Mouse (Mus musculus) limb, embryonic 10.5 days (tissue): ENCODE results near the gene Ccdc24. TPM values are rescaled to one million over a fixed set of nuclear protein-coding genes. Genes with fewer than 3 reads are reported as not detected.
A peak's percentile ranks its signal among the peaks of the same experiment; 100 is the strongest.

ENCODE experiments used
- DNase-seq: peaks from one replicate; pipeline ENCODE4 v3.0.0-alpha.2; 2017; ENCODE audit warnings: low spot score
- H3K27ac ChIP-seq: fragments of 300-500 bp; sonication (generic); 2 replicates; pipeline ENCODE4 v1.5.1; 2016; ENCODE audit warnings: mild to moderate bottlenecking
- H3K27me3 ChIP-seq: fragments of 300-500 bp; sonication (generic); 2 replicates; pipeline ENCODE4 v1.6.1; 2016; ENCODE audit warnings: low read depth, mild to moderate bottlenecking; ENCODE audit not compliant: poor library complexity, severe bottlenecking
- H3K36me3 ChIP-seq: fragments of 300-500 bp; sonication (generic); 2 replicates; pipeline ENCODE4 v1.6.1; 2016; ENCODE audit warnings: mild to moderate bottlenecking, moderate library complexity
- H3K4me1 ChIP-seq: fragments of 300-500 bp; sonication (generic); 2 replicates; pipeline ENCODE4 v1.6.1; 2016
- H3K4me3 ChIP-seq: fragments of 300-500 bp; sonication (generic); 2 replicates; pipeline ENCODE4 v1.5.1; 2016; ENCODE audit warnings: mild to moderate bottlenecking, moderate library complexity
- H3K9me3 ChIP-seq: fragments of 300-500 bp; sonication (generic); replicated peaks from 2 replicates; pipeline ENCODE4 v1.6.1; 2016; ENCODE audit warnings: mild to moderate bottlenecking
- WGBS: fragments of 180-500 bp; shearing (Covaris S2); methylation state at CpG from one replicate; pipeline ENCODE4 v1.1.7; 2016; 5-methylcytosine and 5-hydroxymethylcytosine counted together
- polyA plus RNA-seq: library from polyadenylated mRNA; unstranded; fragments of >200 nt; fragmentation: Nextera tagmentation; extraction: Ambion mirVana; gene quantifications from 2 replicates; pipeline ENCODE4 v1.2.1, GENCODE M21; 2016

Gene Ccdc24
- polyA plus RNA-seq, 1 experiment from 2014 or later, result 0.96 TPM

DNA sequence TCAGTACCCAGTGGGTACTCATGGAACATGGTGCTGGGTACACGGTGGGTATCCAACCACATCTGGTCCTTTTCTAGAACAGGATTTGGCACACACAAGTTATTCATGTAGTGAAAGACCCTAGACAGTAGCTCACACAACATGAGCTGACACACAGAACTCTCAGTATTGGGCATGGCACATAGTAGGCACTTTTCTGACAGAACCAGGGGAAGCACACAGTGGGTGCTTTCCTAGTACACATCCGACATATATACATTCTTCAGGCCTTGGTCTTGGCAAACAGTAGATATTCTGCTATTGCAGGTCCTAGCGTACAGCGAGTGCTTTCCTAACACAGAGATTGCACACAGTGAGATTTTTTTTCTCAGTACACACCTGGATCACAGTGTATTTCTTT lies 26.1 kb downstream of the Ccdc24 start:
- whole genome bisulfite sequencing, result 96% methylated on average over 4 of the region's 4 CpGs
- DNase-seq, result no peak
- no peaks in the 10 kb centered on the region for H3K9me3 ChIP-seq
- peaks cover 8% of the 10 kb centered on the region for H3K36me3 ChIP-seq
- H3K4me1 ChIP-seq, result peaks cover 23% of the 10 kb centered on the region
- peak overlapping the region; percentile 74; the same call in 1 of the 2 replicates for H3K27ac ChIP-seq
- peaks cover 5% of the 10 kb centered on the region; the same call in 1 of the 2 replicates for H3K27me3 ChIP-seq
- H3K4me3 ChIP-seq, result no peak overlapping the region

DNA sequence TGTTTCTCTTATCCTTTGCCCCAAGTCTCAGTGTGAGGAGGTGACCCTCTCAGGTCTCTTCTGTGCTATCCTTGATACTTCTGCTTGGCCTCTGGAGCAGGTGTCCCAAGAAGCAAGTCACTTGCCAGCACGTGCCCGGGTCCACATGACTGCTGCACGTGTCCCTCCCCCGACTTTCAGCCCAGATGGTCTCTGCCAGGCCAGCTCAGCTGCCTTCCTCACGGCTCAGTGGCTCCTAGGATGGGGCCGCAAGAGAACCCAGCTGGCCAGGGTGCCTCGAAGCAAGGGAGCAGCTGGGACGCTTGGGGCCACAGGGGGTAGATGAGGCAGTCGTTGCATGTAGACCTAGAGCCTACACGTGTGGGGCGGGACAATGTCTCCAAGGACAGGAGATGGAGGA lies 27.0 kb downstream of the Ccdc24 start:
- peaks cover 5% of the 10 kb centered on the region; the same call in 1 of the 2 replicates for H3K27me3 ChIP-seq
- DNase-seq, result no peak
- H3K27ac ChIP-seq, result no peak overlapping the region
- peaks cover 24% of the 10 kb centered on the region for H3K4me1 ChIP-seq
- peaks cover 8% of the 10 kb centered on the region for H3K36me3 ChIP-seq
- H3K9me3 ChIP-seq, result no peaks in the 10 kb centered on the region
- H3K4me3 ChIP-seq, result no peak overlapping the region
- 83% methylated on average over 11 of the region's 11 CpGs for WGBS

DNA sequence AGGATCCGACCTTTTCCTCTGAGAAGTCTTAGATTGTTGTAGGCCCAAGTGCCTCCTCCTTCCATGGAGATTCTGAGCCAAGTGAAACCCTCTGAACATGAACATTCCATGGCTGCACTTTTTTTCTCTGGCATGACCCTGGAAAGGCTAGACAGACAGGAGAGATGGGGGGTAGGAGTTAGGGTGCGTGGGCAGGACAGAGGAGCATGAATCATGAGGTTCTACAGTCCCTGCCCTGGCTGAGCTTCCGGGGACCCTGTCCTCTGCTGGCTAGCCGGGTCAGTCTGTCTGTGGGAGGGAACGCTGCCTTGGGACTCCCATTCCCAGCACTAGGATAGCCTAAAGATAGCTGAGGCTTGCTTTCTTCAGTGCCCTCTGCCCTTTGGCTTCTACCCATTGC lies 27.9 kb downstream of the Ccdc24 start:
- H3K27me3 ChIP-seq, result peaks cover 5% of the 10 kb centered on the region; the same call in 1 of the 2 replicates
- WGBS, result 87% methylated on average over 5 of the region's 5 CpGs
- DNase-seq, result no peak
- H3K9me3 ChIP-seq, result no peaks in the 10 kb centered on the region
- H3K4me1 ChIP-seq, result peaks cover 28% of the 10 kb centered on the region
- H3K36me3 ChIP-seq, result peaks cover 8% of the 10 kb centered on the region
- H3K27ac ChIP-seq, result no peak overlapping the region
- no peak overlapping the region for H3K4me3 ChIP-seq

DNA sequence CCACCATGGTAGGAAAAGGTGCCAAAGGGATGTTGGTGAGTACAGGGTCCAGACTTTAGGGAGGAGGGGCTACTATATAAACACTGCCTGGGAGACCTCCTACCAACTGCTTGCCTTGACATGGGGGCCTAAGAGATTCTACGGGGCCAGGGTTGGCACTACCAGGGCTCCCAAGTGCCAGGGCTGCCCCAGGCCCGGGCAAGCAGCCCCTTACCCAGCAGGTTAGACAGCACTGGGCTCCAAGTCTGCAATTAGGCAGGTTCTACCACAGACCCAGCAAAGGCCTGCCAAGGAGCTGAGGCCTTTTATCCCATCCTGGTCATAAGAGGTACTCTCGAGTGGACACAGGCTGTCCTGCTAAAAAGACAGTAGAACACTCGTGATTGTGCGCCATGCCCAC lies 29.3 kb downstream of the Ccdc24 start:
- WGBS, result 94% methylated on average over 5 of the region's 5 CpGs
- Histone ChIP-seq H3K27me3 (no peaks in the 10 kb centered on the region), H3K36me3 (peaks cover 8% of the 10 kb centered on the region), H3K4me3 (no peak overlapping the region), H3K27ac (no peak overlapping the region), H3K4me1 (peaks cover 18% of the 10 kb centered on the region), H3K9me3 (no peaks in the 10 kb centered on the region)
- DNase-seq, result no peak

DNA sequence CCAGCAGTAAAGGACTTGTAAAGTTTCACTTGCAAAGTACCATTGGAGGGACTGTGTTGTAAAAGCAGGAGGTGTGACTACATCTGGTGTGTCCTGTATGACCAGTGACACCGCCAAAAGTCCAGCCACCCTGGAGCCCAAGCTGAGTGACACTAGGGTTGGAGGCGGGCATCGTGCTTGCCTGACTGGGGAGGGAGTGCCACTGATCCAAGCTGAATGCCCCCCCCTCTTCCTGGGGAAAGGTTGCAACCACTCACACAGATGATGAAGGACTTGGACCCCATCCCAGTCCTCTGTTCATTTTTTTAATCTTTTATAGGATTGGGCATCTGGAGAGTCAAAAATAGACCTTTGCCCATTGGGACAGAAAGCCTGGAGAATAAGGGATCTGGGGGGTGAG lies 30.8 kb downstream of the Ccdc24 start:
- H3K9me3 ChIP-seq, result no peaks in the 10 kb centered on the region
- peaks cover 8% of the 10 kb centered on the region for H3K36me3 ChIP-seq
- no peak for DNase-seq
- H3K27ac ChIP-seq, result no peak overlapping the region
- no peak overlapping the region for H3K4me3 ChIP-seq
- peaks cover 9% of the 10 kb centered on the region for H3K4me1 ChIP-seq
- WGBS, result 58% methylated on average over 3 of the region's 3 CpGs
- no peaks in the 10 kb centered on the region for H3K27me3 ChIP-seq

DNA sequence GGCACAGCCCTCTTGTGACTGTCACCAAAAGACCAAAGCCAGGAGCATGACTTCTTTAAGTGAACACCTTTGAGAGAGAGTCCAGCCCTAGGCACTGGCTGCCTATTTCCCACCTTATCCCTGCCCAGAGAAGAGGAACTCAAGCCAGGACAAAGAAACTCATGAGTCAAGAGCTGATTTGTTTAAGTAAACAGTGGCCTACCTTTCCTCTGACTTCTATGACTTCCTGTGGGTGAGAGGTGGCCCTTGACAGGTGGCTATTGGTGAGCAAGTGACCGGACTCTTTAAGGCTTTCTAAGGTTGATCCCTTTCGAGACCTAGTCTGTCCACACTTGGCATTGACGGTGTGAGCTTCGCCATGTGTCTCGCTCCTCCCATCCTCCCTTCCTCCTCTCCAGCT lies 31.5 kb downstream of the Ccdc24 start:
- H3K27ac ChIP-seq, result no peak overlapping the region
- H3K27me3 ChIP-seq, result no peaks in the 10 kb centered on the region
- peaks cover 8% of the 10 kb centered on the region for H3K36me3 ChIP-seq
- no peaks in the 10 kb centered on the region for H3K9me3 ChIP-seq
- peaks cover 7% of the 10 kb centered on the region; the same call in 1 of the 2 replicates for H3K4me1 ChIP-seq
- no peak for DNase-seq
- WGBS, result 92% methylated on average over 5 of the region's 5 CpGs
- no peak overlapping the region for H3K4me3 ChIP-seq

DNA sequence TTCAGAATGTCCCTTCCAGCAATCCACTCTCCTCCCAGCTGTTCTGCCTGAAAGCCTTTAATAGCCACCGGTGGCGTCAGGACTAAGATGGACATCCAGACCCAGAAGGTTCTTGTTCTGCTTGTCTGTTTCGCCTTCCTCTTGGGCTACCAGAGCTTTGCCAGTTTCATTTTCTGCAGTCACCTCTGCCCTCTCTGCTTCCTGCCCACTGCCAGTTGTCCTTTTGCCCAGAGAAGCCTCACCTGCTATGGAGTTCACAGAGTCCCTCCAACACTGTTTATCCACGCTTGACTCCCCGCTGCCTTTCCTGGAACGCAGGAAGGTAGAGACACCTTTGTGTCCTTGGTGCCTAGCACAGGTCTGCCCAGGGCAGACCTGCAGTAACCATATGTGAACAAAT lies 33.0 kb downstream of the Ccdc24 start:
- Histone ChIP-seq H3K9me3 (no peaks in the 10 kb centered on the region), H3K27ac (no peak overlapping the region), H3K4me1 (peaks cover 18% of the 10 kb centered on the region), H3K4me3 (no peak overlapping the region), H3K27me3 (peaks cover 3% of the 10 kb centered on the region), H3K36me3 (no peaks in the 10 kb centered on the region)
- no peak for DNase-seq
- WGBS, result 82% methylated on average over 6 of the region's 6 CpGs

DNA sequence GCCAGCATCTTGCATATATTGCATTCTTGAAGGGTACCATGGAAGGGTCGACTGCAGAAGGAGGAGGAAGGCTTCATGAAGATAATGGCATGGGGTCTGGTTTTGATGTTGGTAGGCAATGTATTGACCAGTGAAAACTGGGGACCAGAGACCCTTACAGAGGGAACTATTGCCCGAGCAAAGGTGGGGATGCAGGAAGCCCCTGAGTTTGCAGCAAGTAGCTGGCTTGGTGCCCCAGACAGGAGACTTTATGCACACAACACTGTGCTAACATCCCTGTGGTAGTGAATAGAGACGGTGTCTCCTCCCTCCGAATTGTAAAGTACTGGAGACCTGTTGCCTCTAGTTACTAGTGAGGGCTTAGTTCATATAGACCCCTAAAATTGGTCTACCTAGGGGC lies 35.1 kb downstream of the Ccdc24 start:
- WGBS, result 70% methylated on average over 4 of the region's 4 CpGs
- no peak for DNase-seq

DNA sequence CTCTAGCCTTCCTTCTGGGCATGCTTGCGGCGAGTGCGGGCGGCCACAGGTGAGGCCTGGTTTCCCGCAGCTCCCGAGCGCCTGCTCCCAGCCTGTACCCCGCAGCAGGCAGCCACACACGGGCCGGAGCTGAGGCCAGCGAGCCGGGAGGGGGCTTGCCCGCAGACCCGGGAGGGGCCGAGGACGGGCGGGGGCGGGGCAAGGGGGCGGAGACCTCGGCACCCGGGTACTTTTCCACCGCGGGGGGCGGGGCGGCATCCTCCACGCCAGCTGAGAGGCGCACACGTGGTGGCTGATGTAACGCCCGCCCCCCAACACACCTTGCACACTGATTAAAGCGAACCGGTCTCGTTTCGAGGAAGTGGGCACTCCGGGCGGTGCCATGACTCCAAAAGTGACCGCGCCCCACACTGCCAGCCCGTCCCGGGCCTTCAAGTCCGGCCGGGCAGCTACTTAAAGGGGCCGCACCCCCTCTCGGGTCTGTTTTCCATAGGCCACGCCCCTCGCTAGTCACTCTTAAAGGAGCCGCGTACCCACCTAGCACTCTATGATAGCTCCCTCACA lies 36.1 kb downstream of the Ccdc24 start:
- H3K4me1 ChIP-seq, result peaks cover 23% of the 10 kb centered on the region
- peaks cover 13% of the 10 kb centered on the region for H3K27me3 ChIP-seq
- WGBS, result under 1% methylated on average over 48 of the region's 48 CpGs
- no peaks in the 10 kb centered on the region for H3K36me3 ChIP-seq
- H3K9me3 ChIP-seq, result no peaks in the 10 kb centered on the region
- peak overlapping the region; percentile 91 for H3K27ac ChIP-seq
- peak; percentile 95 for DNase-seq
- peak overlapping the region; percentile 83 for H3K4me3 ChIP-seq

More for the DNA sequence above, 35.1 kb downstream of the Ccdc24 start:
- Histone ChIP-seq H3K27me3 (peaks cover 13% of the 10 kb centered on the region), H3K27ac (peak overlapping the region; percentile 91; the same call in 1 of the 2 replicates), H3K4me3 (0 out of 2 replicates have a peak overlapping the region, but pooled peaks have one; percentile 13), H3K9me3 (no peaks in the 10 kb centered on the region), H3K36me3 (no peaks in the 10 kb centered on the region), H3K4me1 (peaks cover 23% of the 10 kb centered on the region)

DNA sequence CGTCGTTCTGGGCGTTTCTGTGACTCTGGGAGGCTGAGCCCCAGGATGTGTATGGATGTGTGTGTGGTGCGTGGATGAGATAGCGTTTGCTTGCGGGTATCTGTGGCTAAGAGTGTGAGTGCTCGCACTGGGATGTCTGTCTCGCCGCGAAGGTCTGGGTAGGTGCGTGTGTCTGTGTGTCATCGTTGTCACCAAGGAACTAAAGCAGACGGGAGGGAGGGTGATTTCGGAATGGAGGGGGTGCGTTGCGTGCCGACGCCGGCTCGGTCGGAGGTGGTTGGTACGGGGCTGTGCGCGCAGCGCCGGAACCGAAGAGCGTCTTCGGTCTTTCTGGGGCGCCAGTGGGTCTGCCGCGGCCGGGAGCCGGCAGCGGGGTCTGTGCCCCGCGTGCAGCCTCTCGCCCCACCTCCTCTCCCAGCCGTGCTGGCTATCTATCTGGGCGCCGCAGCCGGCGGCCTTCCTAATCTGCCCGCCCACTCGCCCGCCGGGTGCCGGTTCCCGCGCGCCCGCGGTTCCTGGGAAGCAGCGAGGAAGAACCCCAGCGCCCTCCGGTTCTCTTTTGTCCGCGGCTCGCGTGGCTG lies 36.7 kb downstream of the Ccdc24 start:
- no peaks in the 10 kb centered on the region for H3K36me3 ChIP-seq
- peak overlapping the region; percentile 83 for H3K4me3 ChIP-seq
- under 1% methylated on average over 56 of the region's 60 CpGs for WGBS
- DNase-seq, result no peak
- H3K4me1 ChIP-seq, result peaks cover 23% of the 10 kb centered on the region
- H3K27ac ChIP-seq, result peak overlapping the region; percentile 91
- no peaks in the 10 kb centered on the region for H3K9me3 ChIP-seq
- peaks cover 16% of the 10 kb centered on the region for H3K27me3 ChIP-seq

DNA sequence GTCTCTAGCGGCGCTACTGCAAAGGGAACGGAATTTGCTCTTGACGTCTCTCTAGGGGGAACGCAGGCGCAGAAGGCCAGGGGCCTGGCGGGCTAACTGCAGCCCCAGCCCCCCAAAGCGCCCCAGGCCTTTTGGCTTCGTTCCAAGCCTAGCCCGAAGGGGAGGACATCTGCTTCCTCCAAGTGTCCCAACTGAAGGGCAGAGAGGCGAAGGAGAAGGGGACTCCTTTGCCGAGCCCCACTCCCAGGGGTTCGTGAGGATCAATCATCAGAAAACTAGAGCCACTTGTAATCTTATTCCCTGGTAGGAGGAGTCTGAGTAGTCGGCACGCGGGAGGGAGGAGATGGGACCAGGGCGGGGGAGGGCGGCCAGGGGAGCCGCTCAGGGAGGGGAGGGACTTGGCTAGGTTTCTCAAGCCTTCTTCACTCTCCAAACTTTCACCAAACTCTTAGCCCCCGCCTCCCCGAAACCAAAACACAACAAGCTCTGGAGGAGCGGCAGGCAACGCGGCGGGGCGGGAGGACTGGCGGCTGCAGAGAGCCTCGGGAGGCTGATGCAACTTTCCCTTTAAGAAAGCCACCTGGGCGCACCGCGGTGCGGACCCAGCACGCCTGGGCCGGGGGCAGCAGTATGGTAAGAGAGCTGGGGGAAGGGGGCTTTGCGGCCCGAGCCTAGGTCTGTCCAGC lies 37.4 kb downstream of the Ccdc24 start:
- peaks cover 23% of the 10 kb centered on the region for H3K27me3 ChIP-seq
- under 1% methylated on average over 35 of the region's 36 CpGs for WGBS
- H3K9me3 ChIP-seq, result no peaks in the 10 kb centered on the region
- peak overlapping the region; percentile 83 for H3K4me3 ChIP-seq
- peak overlapping the region; percentile 91 for H3K27ac ChIP-seq
- H3K36me3 ChIP-seq, result no peaks in the 10 kb centered on the region
- H3K4me1 ChIP-seq, result peaks cover 24% of the 10 kb centered on the region
- DNase-seq, result peak; percentile 87

DNA sequence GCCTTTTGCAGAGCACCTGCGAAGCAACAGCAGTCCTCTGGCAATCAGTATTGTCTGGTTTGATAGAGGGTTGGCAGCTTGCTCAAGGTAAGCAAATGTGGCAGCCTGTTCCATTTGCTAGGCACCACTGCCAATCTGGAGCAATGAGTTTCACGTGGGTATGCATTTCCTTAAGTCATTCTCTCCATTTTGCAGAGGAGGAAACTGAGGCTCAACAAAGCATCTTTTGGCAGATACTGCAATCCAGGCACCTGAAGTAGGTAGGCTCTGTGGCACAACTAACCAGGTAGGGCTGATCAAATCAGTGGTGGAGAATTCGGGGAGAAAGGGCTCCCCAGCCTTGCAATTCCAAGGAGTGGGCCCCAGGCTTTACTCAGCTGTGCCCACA lies 37.9 kb downstream of the Ccdc24 start, which contains the start of gene Slc6a9:
Slc6a9 (plus strand) TSS at position 50 of the 388 bp plus-strand sequence.
- WGBS, result 20% methylated on average over 3 of the region's 3 CpGs
- DNase-seq, result no peak
- H3K27me3 ChIP-seq, result peaks cover 25% of the 10 kb centered on the region
- no peaks in the 10 kb centered on the region for H3K9me3 ChIP-seq
- peaks cover 28% of the 10 kb centered on the region for H3K4me1 ChIP-seq
- H3K4me3 ChIP-seq, result peak within 1 kb of the TSS; percentile 83
- H3K27ac ChIP-seq, result peak within 1 kb of the TSS; percentile 91
- no peaks in the 10 kb centered on the region for H3K36me3 ChIP-seq
